Mouse (Mus musculus) C2C12 (cell line): Measurements from ENCODE around the gene Tpcn1.

Experiments used
- CTCF ChIP-seq: IDR thresholded peaks from one replicate; pipeline ENCODE4 v1.5.1; 2011; ENCODE audit not compliant: control insufficient read depth, insufficient read depth, insufficient read length
- MAX ChIP-seq: IDR thresholded peaks from one replicate; pipeline ENCODE4 v1.6.1; 2011; ENCODE audit warnings: mild to moderate bottlenecking, control low read depth

GRCm38 (mm10) chr5:120635633-120636032 is 47.2 kb upstream of the Tpcn1 start:
- TF ChIP-seq CTCF: no peak
- TF ChIP-seq MAX: no peak
